Mouse (Mus musculus): ENCODE data around the gene Mbl2.

DNA sequence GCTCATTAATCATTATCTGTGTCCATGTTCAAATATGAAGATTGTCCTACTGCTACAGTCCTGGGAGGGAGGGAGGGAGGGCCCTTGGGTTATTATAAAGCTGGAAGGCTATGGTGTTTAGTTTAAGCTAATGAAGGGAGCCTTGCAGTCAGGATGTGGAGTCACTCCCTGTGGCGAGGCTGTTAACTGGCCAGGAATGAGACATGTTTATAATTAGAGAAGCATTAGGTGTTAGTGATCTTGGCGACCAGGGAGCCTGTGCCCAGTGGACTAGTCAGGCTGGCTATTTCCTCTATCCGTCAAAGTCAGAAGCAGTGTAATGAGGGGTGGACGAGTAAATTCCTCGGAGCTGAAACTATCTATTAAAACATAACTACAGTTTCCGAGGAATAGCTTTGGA is 23.6 kb downstream of the Mbl2 start:
- TF ChIP-seq USF2 (IDR thresholded peaks at IDR 0.05; ENCODE audit: borderline replicate concordance in 1 of 2, insufficient read depth in 1 of 2, low read depth in 1 of 2, low read length in 2 of 2) (no peak), CTCF (IDR thresholded peaks at IDR 0.05 in 2 of 3, conservative IDR thresholded peaks at IDR 0.05 in 1 of 3; ENCODE audit: control insufficient read depth in 1 of 3, insufficient read depth in 1 of 3, low read depth in 2 of 3, low read length in 3 of 3, poor library complexity in 1 of 3, severe bottlenecking in 1 of 3) (no peak), EP300 (IDR thresholded peaks at IDR 0.05; ENCODE audit: low read depth in 1 of 2, low read length in 2 of 2) (no peak), ZMIZ1 (IDR thresholded peaks at IDR 0.05; ENCODE audit: low read depth, low read length) (no peak), TAL1 (IDR thresholded peaks at IDR 0.05; ENCODE audit: low read length) (no peak), RAD21 (IDR thresholded peaks at IDR 0.05; ENCODE audit: low read depth, low read length) (no peak), ETS1 (IDR thresholded peaks at IDR 0.05; ENCODE audit: low read depth, low read length) (no peak), SMC3 (IDR thresholded peaks at IDR 0.05; ENCODE audit: low read depth, low read length) (no peak)
